In genomic region chr13:15464741-15465250, GRCm38 (mm10) we compare ENCODE assay signal across 8 mouse cellular contexts. TPM values are rescaled to one million over a fixed set of nuclear protein-coding genes. Genes with fewer than 3 reads are reported as not detected.
DNase-seq lines count a peak whose midpoint lies in the region; ATAC-seq and TF ChIP-seq lines count a peak whose summit lies in the region.

No protein-coding gene starts in this region.

- TF ChIP-seq POLR2A in testis, adult 2 months (IDR thresholded peaks at IDR 0.05; ENCODE audit: control insufficient read depth, low read depth, low read length), result no peak

- H3K4me1 ChIP-seq in testis, adult 2 months (ENCODE audit: control insufficient read depth, insufficient read depth, low read length), result peaks cover 10% of the 10 kb centered on the region
- H3K4me1 ChIP-seq in forebrain, embryonic 16.5 days (replicated peaks; ENCODE audit: control insufficient read depth, insufficient read depth, low read length), result peaks cover 17% of the 10 kb centered on the region; the same call in 1 of the 2 replicates
- H3K4me1 ChIP-seq in limb, embryonic 15.5 days, result peaks cover 24% of the 10 kb centered on the region
- 0 out of 2 replicates have a peak, but pooled peaks cover 4% of the 10 kb centered on the region for H3K4me1 ChIP-seq in neural tube, embryonic 14.5 days (ENCODE audit: control insufficient read depth, insufficient read depth, low read length)

- H3K36me3 ChIP-seq in testis, adult 2 months (ENCODE audit: control insufficient read depth, insufficient read depth, low read length), result no peaks in the 10 kb centered on the region
- no peaks in the 10 kb centered on the region for H3K36me3 ChIP-seq in forebrain, embryonic 16.5 days (ENCODE audit: control insufficient read depth, insufficient read depth)
- no peaks in the 10 kb centered on the region for H3K36me3 ChIP-seq in limb, embryonic 15.5 days
- H3K36me3 ChIP-seq in neural tube, embryonic 14.5 days (ENCODE audit: control insufficient read depth, insufficient read depth, low read length), result no peaks in the 10 kb centered on the region

- H3K27ac ChIP-seq in testis, adult 2 months (ENCODE audit: control insufficient read depth, insufficient read depth, low read depth, low read length), result no peak overlapping the region
- H3K27ac ChIP-seq in forebrain, embryonic 16.5 days (ENCODE audit: low read length), result peak overlapping the region; percentile 90
- H3K27ac ChIP-seq in limb, embryonic 15.5 days, result peak overlapping the region; percentile 99
- no peak overlapping the region for H3K27ac ChIP-seq in neural tube, embryonic 14.5 days (ENCODE audit: low read depth, low read length)

- H3K4me3 ChIP-seq in testis, adult 2 months (ENCODE audit: control insufficient read depth, low read depth, low read length), result peak overlapping the region; percentile 80
- H3K4me3 ChIP-seq in forebrain, embryonic 16.5 days (replicated peaks; ENCODE audit: low read length), result peak overlapping the region; percentile 71
- H3K4me3 ChIP-seq in limb, embryonic 15.5 days, result peak overlapping the region; percentile 89
- H3K4me3 ChIP-seq in neural tube, embryonic 14.5 days (ENCODE audit: low read depth, low read length), result peak overlapping the region; percentile 72

- no peaks in the 10 kb centered on the region for H3K9me3 ChIP-seq in forebrain, embryonic 16.5 days (ENCODE audit: control insufficient read depth, low read length)
- no peaks in the 10 kb centered on the region for H3K9me3 ChIP-seq in limb, embryonic 15.5 days
- H3K9me3 ChIP-seq in neural tube, embryonic 14.5 days (ENCODE audit: control insufficient read depth, low read length), result no peaks in the 10 kb centered on the region

- H3K27me3 ChIP-seq in testis, adult 2 months (ENCODE audit: control insufficient read depth, insufficient read depth, low read length), result no peaks in the 10 kb centered on the region
- 0 out of 2 replicates have a peak, but pooled peaks cover 2% of the 10 kb centered on the region for H3K27me3 ChIP-seq in forebrain, embryonic 16.5 days (replicated peaks; ENCODE audit: control insufficient read depth, insufficient read depth, low read length)
- H3K27me3 ChIP-seq in limb, embryonic 15.5 days, result no peaks in the 10 kb centered on the region
- peaks cover 10% of the 10 kb centered on the region; the same call in 1 of the 2 replicates for H3K27me3 ChIP-seq in neural tube, embryonic 14.5 days (ENCODE audit: control insufficient read depth, insufficient read depth, low read length)

- ATAC-seq in forebrain, embryonic 16.5 days, result no peak
- no peak for ATAC-seq in limb, embryonic 15.5 days (ENCODE audit: insufficient number of reproducible peaks, low FRiP score, low TSS enrichment, low read depth)
- ATAC-seq in neural tube, embryonic 14.5 days (ENCODE audit: low read depth), result no peak
- no peak for ATAC-seq in cerebellum, adult (ENCODE audit: insufficient number of reproducible peaks, low FRiP score, low TSS enrichment)

- peak overlapping the region; percentile 90 for H3K4me2 ChIP-seq in forebrain, embryonic 16.5 days (ENCODE audit: low read length)
- peak overlapping the region; percentile 59 for H3K4me2 ChIP-seq in limb, embryonic 15.5 days
- peak overlapping the region; percentile 93 for H3K4me2 ChIP-seq in neural tube, embryonic 14.5 days (ENCODE audit: low read depth, low read length)

- DNase-seq in testis, postnatal 14 days (ENCODE audit: low spot score), result no peak
- DNase-seq in layer of hippocampus, adult 9-10 months (ENCODE audit: low spot score), result no peak
- no peak for DNase-seq in frontal cortex, postnatal 10 days (ENCODE audit: low spot score in 2 of 2)

- TF ChIP-seq CTCF in testis, adult 2 months (IDR thresholded peaks at IDR 0.05; ENCODE audit: control insufficient read depth, insufficient read depth, insufficient replicate concordance, low read depth, low read length), result no peak

- WGBS in forebrain, embryonic 16.5 days, result 2% methylated on average over 11 of the region's 11 CpGs
- WGBS in limb, embryonic 15.5 days, result 3% methylated on average over 11 of the region's 11 CpGs
- WGBS in neural tube, embryonic 14.5 days, result 2% methylated on average over 11 of the region's 11 CpGs

- peak overlapping the region; percentile 78 for H3K9ac ChIP-seq in forebrain, embryonic 16.5 days (replicated peaks; ENCODE audit: low read depth, low read length)
- H3K9ac ChIP-seq in limb, embryonic 15.5 days, result peak overlapping the region; percentile 95
- peak overlapping the region; percentile 54; the same call in 1 of the 2 replicates for H3K9ac ChIP-seq in neural tube, embryonic 14.5 days (replicated peaks; ENCODE audit: low read depth, low read length)

RNA-seq across cellular contexts. Expression of gene Gli3, which starts 1.8 kb away (rescaled TPM):
- 0.90 and 1.2 TPM in 2 replicates for polyA plus RNA-seq in testis, adult 2 months (2012; rRNA removed)
- polyA plus RNA-seq in forebrain, embryonic 16.5 days (2015; fragmentation: Nextera tagmentation; extraction: Ambion mirVana), result 10.8 and 13.4 TPM in 2 replicates
- polyA plus RNA-seq in limb, embryonic 15.5 days (2015; fragmentation: Nextera tagmentation; extraction: Ambion mirVana), result 25.4 and 30.1 TPM in 2 replicates
- polyA plus RNA-seq in neural tube, embryonic 14.5 days (2014; fragmentation: Nextera tagmentation; extraction: Ambion mirVana), result 2.4 and 3.5 TPM in 2 replicates

Comparison
In these comparisons a context has a peak if more than half of its experiments do, and no peak if none do; other contexts are left out.
1. H3K27ac ChIP-seq: peak in forebrain, embryonic 16.5 days (single experiment) and limb, embryonic 15.5 days (single experiment); none in testis, adult 2 months (single experiment) and neural tube, embryonic 14.5 days (single experiment).
2. Peak in every context shown above with its lines, with median percentiles within 50 percentile points of each other: H3K4me3 ChIP-seq, H3K4me2 ChIP-seq and H3K9ac ChIP-seq.